Mouse (Mus musculus): ENCODE results near the gene Med19. TPM values are rescaled to one million over a fixed set of nuclear protein-coding genes. Genes with fewer than 3 reads are reported as not detected.

Gene Med19
- total RNA-seq, 2 experiments from 2014 or later: 33.9 to 34.4 TPM

Other genes starting within 250 kb of the Med19 start
- 1 to 10 TPM; 2.6 to 2.7 TPM for gene Tfpi, start 201.6 kb upstream of the Med19 start, total RNA-seq (2021)
- gene Ctnnd1, start 27.6 kb upstream of the Med19 start, total RNA-seq (2021): 10 to 100 TPM; 38.2 to 48.0 TPM
- gene Btbd18, start 19.3 kb upstream of the Med19 start, total RNA-seq (2021): not detected
- gene Selenoh, start 7.6 kb upstream of the Med19 start, total RNA-seq (2021): 10 to 100 TPM; 22.6 to 25.0 TPM
- 1 to 10 TPM; 2.4 to 7.2 TPM for gene Gm28635, start 361 bp upstream of the Med19 start, total RNA-seq (2021)
- gene Tmx2, start 738 bp downstream of the Med19 start, total RNA-seq (2021): 100 to 1,000 TPM; 232 to 252 TPM
- 10 to 100 TPM; 36.3 to 39.1 TPM for gene Zdhhc5, start 36.8 kb downstream of the Med19 start, total RNA-seq (2021)
- gene Clp1, start 48.9 kb downstream of the Med19 start, total RNA-seq (2021): 10 to 100 TPM; 10.7 to 11.7 TPM
- 10 to 100 TPM; 81.2 to 84.9 TPM for gene Ypel4, start 55.7 kb downstream of the Med19 start, total RNA-seq (2021)
- gene Gm19426, start 65.3 kb downstream of the Med19 start, total RNA-seq (2021): 1 to 10 TPM; 1.9 to 2.5 TPM
- gene Serping1, start 97.0 kb downstream of the Med19 start, total RNA-seq (2021): 1 to 10 TPM; 5.9 to 7.5 TPM
- gene Ube2l6, start 120.4 kb downstream of the Med19 start, total RNA-seq (2021): 1 to 10 TPM; 4.8 to 5.9 TPM
- not detected for gene Smtnl1, start 144.2 kb downstream of the Med19 start, total RNA-seq (2021)
- gene Timm10, start 148.6 kb downstream of the Med19 start, total RNA-seq (2021): 10 to 100 TPM; 52.0 to 57.7 TPM
- under 1 TPM; 0.15 to 0.27 TPM for gene Slc43a1, start 160.4 kb downstream of the Med19 start, total RNA-seq (2021)
- 100 to 1,000 TPM; 103 to 104 TPM for gene Rtn4rl2, start 208.3 kb downstream of the Med19 start, total RNA-seq (2021)